Mouse (Mus musculus): ENCODE measurements around the gene Iqck. TPM values are rescaled to one million over a fixed set of nuclear protein-coding genes. Genes with fewer than 3 reads are reported as not detected.

Gene Iqck
- polyA plus RNA-seq, 1 experiment from 2014 or later, result 2.9 TPM

DNA sequence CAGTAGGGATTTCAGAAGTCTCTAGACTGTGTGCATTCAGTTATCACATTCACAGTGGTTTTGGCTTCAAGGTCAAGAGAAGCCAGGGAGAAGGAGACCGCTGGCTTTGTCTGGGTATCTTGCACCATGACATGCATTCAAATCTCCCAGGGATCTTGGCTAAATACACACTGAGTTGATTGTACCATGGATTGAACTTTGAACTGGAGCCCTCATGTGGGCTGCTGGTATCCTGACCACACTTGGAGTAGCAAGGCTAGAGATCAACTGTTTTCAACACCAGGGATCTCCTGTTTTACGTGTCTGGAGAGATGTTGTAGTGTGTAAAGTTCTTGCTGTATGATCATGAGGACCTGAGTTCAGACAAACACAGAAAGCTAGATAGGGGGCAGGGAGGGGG lies 144.3 kb downstream of the Iqck start:
- Histone ChIP-seq H3K27me3 (ENCODE audit: control insufficient read depth, insufficient read depth, low read length) (no peaks in the 10 kb centered on the region), H3K4me1 (ENCODE audit: control insufficient read depth, insufficient read depth, low read length) (peaks cover 3% of the 10 kb centered on the region; the same call in 1 of the 2 replicates), H3K4me2 (ENCODE audit: low read depth, low read length) (no peak overlapping the region), H3K36me3 (replicated peaks; ENCODE audit: control insufficient read depth, insufficient read depth, low read depth, low read length) (no peaks in the 10 kb centered on the region), H3K27ac (replicated peaks; ENCODE audit: low read depth, low read length) (no peak overlapping the region), H3K4me3 (ENCODE audit: low read depth, low read length) (no peak overlapping the region), H3K9me3 (replicated peaks; ENCODE audit: control insufficient read depth, low read length) (no peaks in the 10 kb centered on the region), H3K9ac (replicated peaks; ENCODE audit: low read length) (no peak overlapping the region)
- WGBS, result 75% methylated on average over 2 of the region's 2 CpGs
- ATAC-seq (replicated peaks; ENCODE audit: insufficient number of reproducible peaks, low FRiP score, low TSS enrichment, low read depth) (no peak), DNase-seq (ENCODE audit: low spot score) (no peak)

DNA sequence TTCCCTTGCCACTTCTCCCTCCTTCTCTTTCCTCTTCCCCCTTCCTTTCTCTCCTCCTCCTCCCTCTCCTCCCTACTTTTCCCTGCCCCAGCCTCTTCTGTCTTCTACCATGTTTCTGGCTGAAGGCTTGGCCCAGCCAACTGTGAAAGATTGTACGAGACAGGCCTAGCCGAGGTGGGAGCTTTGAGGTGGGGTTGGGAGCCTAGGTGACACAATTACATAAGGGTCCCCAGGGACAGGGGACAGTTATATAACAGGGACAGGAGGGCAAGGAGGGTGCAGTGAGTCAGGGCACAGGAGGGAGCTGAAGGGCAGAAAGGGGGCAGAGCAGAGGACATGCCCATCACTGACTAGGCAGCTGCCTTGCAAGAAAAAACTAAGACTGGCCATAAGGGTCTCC lies 146.4 kb downstream of the Iqck start:
- H3K27me3 ChIP-seq (ENCODE audit: control insufficient read depth, insufficient read depth, low read length), result no peaks in the 10 kb centered on the region
- no peak for DNase-seq (ENCODE audit: low spot score)
- H3K4me1 ChIP-seq (ENCODE audit: control insufficient read depth, insufficient read depth, low read length), result no peaks in the 10 kb centered on the region
- no peak for ATAC-seq (replicated peaks; ENCODE audit: insufficient number of reproducible peaks, low FRiP score, low TSS enrichment, low read depth)
- H3K36me3 ChIP-seq (replicated peaks; ENCODE audit: control insufficient read depth, insufficient read depth, low read depth, low read length), result no peaks in the 10 kb centered on the region
- no peaks in the 10 kb centered on the region for H3K9me3 ChIP-seq (replicated peaks; ENCODE audit: control insufficient read depth, low read length)
- no peak overlapping the region for H3K9ac ChIP-seq (replicated peaks; ENCODE audit: low read length)
- WGBS, result 57% methylated on average over 2 of the region's 2 CpGs
- H3K27ac ChIP-seq (replicated peaks; ENCODE audit: low read depth, low read length), result no peak overlapping the region
- H3K4me2 ChIP-seq (ENCODE audit: low read depth, low read length), result no peak overlapping the region
- no peak overlapping the region for H3K4me3 ChIP-seq (ENCODE audit: low read depth, low read length)

DNA sequence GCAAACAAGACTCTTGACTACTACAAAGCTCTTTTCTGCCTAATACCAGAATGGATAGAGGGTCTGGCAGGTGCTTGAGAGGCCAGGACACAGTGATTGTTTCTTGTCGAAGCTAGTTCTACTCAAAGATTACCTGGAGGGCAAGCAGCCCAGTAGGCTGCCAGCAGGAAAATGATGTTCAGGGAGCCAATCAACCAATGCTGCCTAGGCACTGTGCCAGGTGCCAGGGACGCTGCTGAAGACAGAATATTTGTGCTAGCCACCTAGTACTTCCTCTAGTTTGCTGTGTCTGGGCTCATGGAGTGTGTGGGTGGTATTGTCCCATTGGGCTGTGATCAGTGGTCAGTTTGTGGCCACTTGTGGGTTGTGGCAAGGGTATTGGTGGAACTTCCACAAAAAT lies 146.9 kb downstream of the Iqck start:
- no peaks in the 10 kb centered on the region for H3K9me3 ChIP-seq (replicated peaks; ENCODE audit: control insufficient read depth, low read length)
- H3K4me2 ChIP-seq (ENCODE audit: low read depth, low read length), result no peak overlapping the region
- H3K4me3 ChIP-seq (ENCODE audit: low read depth, low read length), result no peak overlapping the region
- H3K9ac ChIP-seq (replicated peaks; ENCODE audit: low read length), result no peak overlapping the region
- ATAC-seq (replicated peaks; ENCODE audit: insufficient number of reproducible peaks, low FRiP score, low TSS enrichment, low read depth), result no peak
- H3K4me1 ChIP-seq (ENCODE audit: control insufficient read depth, insufficient read depth, low read length), result no peaks in the 10 kb centered on the region
- DNase-seq (ENCODE audit: low spot score), result no peak
- no peaks in the 10 kb centered on the region for H3K27me3 ChIP-seq (ENCODE audit: control insufficient read depth, insufficient read depth, low read length)
- 79% methylated on average over 2 of the region's 2 CpGs for WGBS
- H3K27ac ChIP-seq (replicated peaks; ENCODE audit: low read depth, low read length), result no peak overlapping the region
- no peaks in the 10 kb centered on the region for H3K36me3 ChIP-seq (replicated peaks; ENCODE audit: control insufficient read depth, insufficient read depth, low read depth, low read length)

DNA sequence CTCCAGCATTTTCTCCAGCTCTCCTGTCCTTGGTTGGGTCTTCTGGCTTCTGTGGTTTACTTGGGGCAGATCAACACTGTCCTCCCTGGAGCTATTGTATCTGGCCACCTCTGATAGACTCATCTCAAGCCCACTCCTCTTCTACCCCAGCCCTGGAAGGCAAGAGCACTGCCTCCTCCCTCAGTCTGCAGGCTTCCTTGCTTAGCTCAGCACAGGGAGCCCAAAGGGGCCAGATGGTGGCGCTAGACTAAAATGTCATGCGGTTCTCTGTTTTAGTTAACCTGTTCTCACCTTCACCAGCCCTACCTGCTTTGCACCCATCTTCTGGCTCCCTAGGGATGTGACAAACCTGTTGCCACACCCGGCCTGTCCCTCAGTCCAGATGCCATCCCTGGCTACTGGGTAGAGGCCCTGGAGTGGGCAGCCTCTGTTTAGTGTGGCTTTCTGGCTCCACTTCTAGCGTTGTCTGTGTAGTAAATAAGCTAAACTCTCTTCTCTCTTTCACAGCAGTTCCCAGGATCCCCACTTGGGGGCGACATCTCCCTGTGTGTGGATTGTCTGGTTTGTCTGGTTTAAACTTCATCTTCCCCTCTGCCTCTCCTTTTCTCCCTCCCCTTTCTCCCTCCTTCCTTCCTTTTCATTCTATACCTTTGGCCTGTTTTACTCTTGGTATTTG lies 155.4 kb downstream of the Iqck start:
- no peak for ATAC-seq (replicated peaks; ENCODE audit: insufficient number of reproducible peaks, low FRiP score, low TSS enrichment, low read depth)
- Histone ChIP-seq H3K36me3 (replicated peaks; ENCODE audit: control insufficient read depth, insufficient read depth, low read depth, low read length) (no peaks in the 10 kb centered on the region), H3K27ac (replicated peaks; ENCODE audit: low read depth, low read length) (no peak overlapping the region), H3K4me2 (ENCODE audit: low read depth, low read length) (no peak overlapping the region), H3K9ac (replicated peaks; ENCODE audit: low read length) (no peak overlapping the region), H3K4me3 (ENCODE audit: low read depth, low read length) (no peak overlapping the region), H3K27me3 (ENCODE audit: control insufficient read depth, insufficient read depth, low read length) (no peaks in the 10 kb centered on the region), H3K4me1 (ENCODE audit: control insufficient read depth, insufficient read depth, low read length) (no peaks in the 10 kb centered on the region), H3K9me3 (replicated peaks; ENCODE audit: control insufficient read depth, low read length) (no peaks in the 10 kb centered on the region)
- DNase-seq (ENCODE audit: low spot score), result peak; percentile 75
- 16% methylated on average over 5 of the region's 5 CpGs for WGBS

DNA sequence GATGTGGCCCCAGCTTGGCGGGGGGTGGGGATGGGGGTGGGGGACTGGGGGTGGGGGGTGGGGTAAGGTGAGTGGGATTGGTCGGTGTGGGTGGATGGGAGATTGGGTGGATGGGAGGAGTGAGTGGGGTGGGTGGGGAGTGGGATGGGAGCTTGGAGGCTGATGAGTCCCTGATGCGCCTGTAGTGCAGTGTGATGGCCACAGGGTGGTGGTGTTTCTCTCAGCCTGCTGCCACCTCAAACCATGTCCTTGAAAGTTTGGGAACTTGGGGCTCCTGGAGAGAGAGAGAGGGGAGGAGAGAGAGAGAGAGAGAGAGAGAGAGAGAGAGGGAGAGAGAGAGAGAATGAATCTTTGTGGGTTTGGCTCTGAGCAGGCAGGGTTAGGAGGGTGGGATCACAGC lies 160.2 kb downstream of the Iqck start:
- H3K9me3 ChIP-seq (replicated peaks; ENCODE audit: control insufficient read depth, low read length), result no peaks in the 10 kb centered on the region
- H3K27me3 ChIP-seq (ENCODE audit: control insufficient read depth, insufficient read depth, low read length), result no peaks in the 10 kb centered on the region
- ATAC-seq (replicated peaks; ENCODE audit: insufficient number of reproducible peaks, low FRiP score, low TSS enrichment, low read depth), result no peak
- H3K4me2 ChIP-seq (ENCODE audit: low read depth, low read length), result no peak overlapping the region
- no peaks in the 10 kb centered on the region for H3K36me3 ChIP-seq (replicated peaks; ENCODE audit: control insufficient read depth, insufficient read depth, low read depth, low read length)
- H3K27ac ChIP-seq (replicated peaks; ENCODE audit: low read depth, low read length), result no peak overlapping the region
- 0% methylated on average over 3 of the region's 3 CpGs for WGBS
- H3K9ac ChIP-seq (replicated peaks; ENCODE audit: low read length), result no peak overlapping the region
- H3K4me3 ChIP-seq (ENCODE audit: low read depth, low read length), result no peak overlapping the region
- peak; percentile 64 for DNase-seq (ENCODE audit: low spot score)
- no peaks in the 10 kb centered on the region for H3K4me1 ChIP-seq (ENCODE audit: control insufficient read depth, insufficient read depth, low read length)

DNA sequence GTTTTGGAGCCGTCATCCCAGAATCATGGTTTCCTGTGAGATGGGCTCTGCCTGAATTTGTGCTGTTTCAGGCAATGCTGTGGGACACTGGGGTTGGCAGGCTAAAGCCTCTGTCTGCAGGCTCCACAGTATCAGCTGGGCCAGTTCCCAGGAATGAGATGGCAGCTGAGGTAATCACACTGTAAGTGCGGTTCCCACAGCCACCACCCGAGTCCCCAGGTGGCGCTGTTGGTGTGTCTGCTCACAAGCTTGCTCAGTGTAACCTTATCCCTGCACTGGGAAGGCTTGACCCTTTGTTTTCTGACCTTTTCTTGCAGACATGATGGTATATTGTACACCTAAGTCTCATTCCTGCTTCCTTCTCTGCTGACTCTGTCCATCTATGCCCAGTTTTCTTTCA lies 164.0 kb downstream of the Iqck start:
- Histone ChIP-seq H3K4me1 (ENCODE audit: control insufficient read depth, insufficient read depth, low read length) (no peaks in the 10 kb centered on the region), H3K4me3 (ENCODE audit: low read depth, low read length) (no peak overlapping the region), H3K4me2 (ENCODE audit: low read depth, low read length) (no peak overlapping the region), H3K36me3 (replicated peaks; ENCODE audit: control insufficient read depth, insufficient read depth, low read depth, low read length) (no peaks in the 10 kb centered on the region), H3K9ac (replicated peaks; ENCODE audit: low read length) (no peak overlapping the region), H3K9me3 (replicated peaks; ENCODE audit: control insufficient read depth, low read length) (no peaks in the 10 kb centered on the region), H3K27ac (replicated peaks; ENCODE audit: low read depth, low read length) (no peak overlapping the region), H3K27me3 (ENCODE audit: control insufficient read depth, insufficient read depth, low read length) (no peaks in the 10 kb centered on the region)
- peak; percentile 80 for DNase-seq (ENCODE audit: low spot score)
- ATAC-seq (replicated peaks; ENCODE audit: insufficient number of reproducible peaks, low FRiP score, low TSS enrichment, low read depth), result peak; percentile 74
- WGBS, result 21% methylated on average over 4 of the region's 4 CpGs

Other genes starting within 250 kb of the Iqck start
- 81.1 and 87.4 TPM in 2 replicates for gene Gde1, start 150.0 kb upstream of the Iqck start, polyA plus RNA-seq (2014; fragmentation: Nextera tagmentation; extraction: Ambion mirVana)
- gene Ccp110, start 143.2 kb upstream of the Iqck start, polyA plus RNA-seq (2014; fragmentation: Nextera tagmentation; extraction: Ambion mirVana), result 19.0 and 21.4 TPM in 2 replicates
- gene Vps35l, start 115.5 kb upstream of the Iqck start, polyA plus RNA-seq (2014; fragmentation: Nextera tagmentation; extraction: Ambion mirVana), result 76.3 and 79.5 TPM in 2 replicates
- gene Knop1, start 502 bp downstream of the Iqck start, polyA plus RNA-seq (2014; fragmentation: Nextera tagmentation; extraction: Ambion mirVana), result 119 and 122 TPM in 2 replicates
- 12.3 and 13.2 TPM in 2 replicates for gene Gprc5b, start 139.5 kb downstream of the Iqck start, polyA plus RNA-seq (2014; fragmentation: Nextera tagmentation; extraction: Ambion mirVana)